ENCODE assay signal across 26 mouse cellular contexts in genomic region chr11:70752337-70753017, GRCm38 (mm10). TPM values are rescaled to one million over a fixed set of nuclear protein-coding genes. Genes with fewer than 3 reads are reported as not detected.
DNase-seq lines count a peak whose midpoint lies in the region; ATAC-seq and TF ChIP-seq lines count a peak whose summit lies in the region.
"Had no signal": no experiment of that assay in that cellular context is flagged by ENCODE, and none has a peak within 500 bp of the region (broad histone marks: within the 10 kb centered on the region; RNA-seq: fewer than 3 reads in every experiment).

No protein-coding gene starts in this region.

- peak overlapping the region; percentile 31; the same call in 1 of the 2 replicates for H3K9ac ChIP-seq in limb, embryonic 13.5 days
- H3K9ac ChIP-seq in MEL (ENCODE audit: control insufficient read depth, low read depth, low read length, poor library complexity, severe bottlenecking) = no peak overlapping the region
- H3K9ac ChIP-seq in intestine, embryonic 14.5 days (ENCODE audit: low read length) = no peak overlapping the region
- H3K9ac ChIP-seq: embryonic facial prominence, embryonic 12.5 days; forebrain, embryonic 12.5 days; forebrain, postnatal 0 days; heart, embryonic 12.5 days; hindbrain, embryonic 15.5 days had no signal

- no peak overlapping the region for H3K4me2 ChIP-seq in limb, embryonic 13.5 days (replicated peaks)
- no peak overlapping the region for H3K4me2 ChIP-seq in intestine, embryonic 14.5 days (ENCODE audit: low read length)
- H3K4me2 ChIP-seq: embryonic facial prominence, embryonic 12.5 days; forebrain, embryonic 12.5 days; heart, embryonic 12.5 days; hindbrain, embryonic 15.5 days had no signal

- ATAC-seq in limb, embryonic 13.5 days (ENCODE audit: low FRiP score, low read depth) = no peak
- peak; percentile 80 for ATAC-seq in intestine, embryonic 14.5 days (replicated peaks; ENCODE audit: low FRiP score, low TSS enrichment, low read depth)
- ATAC-seq in megakaryocyte progenitor cell, adult 5-6 weeks (replicated peaks; ENCODE audit: poor library complexity) = peak; percentile 32; the same call in 1 of the 2 replicates
- ATAC-seq: CD4-positive, CD25-positive, alpha-beta regulatory T cell, adult 4 months; forebrain, postnatal 0 days had no signal

- 82% methylated on average over 4 of the region's 4 CpGs for WGBS in limb, embryonic 13.5 days
- WGBS in limb, embryonic 10.5 days = 88% methylated on average over 4 of the region's 4 CpGs
- WGBS in intestine, embryonic 14.5 days = 64% methylated on average over 4 of the region's 4 CpGs

- H3K4me3 ChIP-seq in limb, embryonic 13.5 days = no peak overlapping the region
- H3K4me3 ChIP-seq in limb, embryonic 10.5 days = no peak overlapping the region
- no peak overlapping the region for H3K4me3 ChIP-seq in MEL (ENCODE audit: control insufficient read depth in 1 of 2, insufficient read depth in 1 of 2, low read depth in 2 of 2, low read length in 2 of 2)
- no peak overlapping the region for H3K4me3 ChIP-seq in intestine, embryonic 14.5 days (ENCODE audit: low read depth, low read length)
- H3K4me3 ChIP-seq: embryonic facial prominence, embryonic 12.5 days; forebrain, embryonic 12.5 days; heart, embryonic 12.5 days; hindbrain, embryonic 10.5 days; hindbrain, embryonic 15.5 days had no signal

- TF ChIP-seq POLR2A in MEL (IDR thresholded peaks at IDR 0.05; ENCODE audit: control insufficient read depth in 1 of 2, insufficient read depth in 1 of 2, low read depth in 1 of 2, low read length in 2 of 2, poor library complexity in 1 of 2) = no peak

- TF ChIP-seq RAD21 in MEL (IDR thresholded peaks at IDR 0.05; ENCODE audit: low read depth, low read length) = no peak

- H3K27ac ChIP-seq in limb, embryonic 13.5 days = no peak overlapping the region
- no peak overlapping the region for H3K27ac ChIP-seq in limb, embryonic 10.5 days
- H3K27ac ChIP-seq in MEL (ENCODE audit: control insufficient read depth, low read depth, low read length) = no peak overlapping the region
- peak overlapping the region; percentile 55 for H3K27ac ChIP-seq in intestine, embryonic 14.5 days (ENCODE audit: low read depth)
- H3K27ac ChIP-seq: embryonic facial prominence, embryonic 12.5 days; forebrain, embryonic 12.5 days; hindbrain, embryonic 10.5 days; hindbrain, embryonic 15.5 days had no signal

- no peaks in the 10 kb centered on the region for H3K4me1 ChIP-seq in limb, embryonic 13.5 days
- no peaks in the 10 kb centered on the region for H3K4me1 ChIP-seq in limb, embryonic 10.5 days
- peaks cover 0 to 5% of the 10 kb centered on the region in 2 experiments; a peak in 2 of 4 replicates for H3K4me1 ChIP-seq in MEL (ENCODE audit: control insufficient read depth in 1 of 2, insufficient read depth in 2 of 2, low read length in 2 of 2)
- no peaks in the 10 kb centered on the region for H3K4me1 ChIP-seq in intestine, embryonic 14.5 days (replicated peaks; ENCODE audit: control insufficient read depth, insufficient read depth, low read length)
- H3K4me1 ChIP-seq: embryonic facial prominence, embryonic 12.5 days; forebrain, embryonic 12.5 days; heart, embryonic 12.5 days; hindbrain, embryonic 15.5 days had no signal

- 0 out of 4 replicates have a peak, but pooled peaks have one; percentile 13 to 30 for TF ChIP-seq EP300 in MEL (IDR thresholded peaks at IDR 0.05; ENCODE audit: low read depth in 1 of 2, low read length in 2 of 2)

- H3K9me3 ChIP-seq in limb, embryonic 13.5 days = peaks cover 3% of the 10 kb centered on the region; the same call in 1 of the 2 replicates
- H3K9me3 ChIP-seq in limb, embryonic 10.5 days (replicated peaks) = no peaks in the 10 kb centered on the region
- H3K9me3 ChIP-seq in MEL (replicated peaks; ENCODE audit: insufficient read depth, low read length) = no peaks in the 10 kb centered on the region
- peaks cover 6% of the 10 kb centered on the region for H3K9me3 ChIP-seq in intestine, embryonic 14.5 days (ENCODE audit: control insufficient read depth, low read length)
- H3K9me3 ChIP-seq: embryonic facial prominence, embryonic 12.5 days; forebrain, embryonic 12.5 days; heart, embryonic 12.5 days; hindbrain, embryonic 15.5 days had no signal

- H3K27me3 ChIP-seq in limb, embryonic 13.5 days = no peaks in the 10 kb centered on the region
- H3K27me3 ChIP-seq in limb, embryonic 10.5 days (ENCODE audit: low read depth, poor library complexity, severe bottlenecking) = no peaks in the 10 kb centered on the region
- peaks cover 5 to 6% of the 10 kb centered on the region in 2 experiments; a peak in 3 of 4 replicates for H3K27me3 ChIP-seq in MEL (ENCODE audit: control insufficient read depth in 1 of 2, insufficient read depth in 2 of 2, low read length in 2 of 2)
- H3K27me3 ChIP-seq in intestine, embryonic 14.5 days (replicated peaks; ENCODE audit: control insufficient read depth, insufficient read depth, low read length) = no peaks in the 10 kb centered on the region
- H3K27me3 ChIP-seq: embryonic facial prominence, embryonic 12.5 days; heart, embryonic 12.5 days; hindbrain, embryonic 15.5 days had no signal

- DNase-seq in limb, embryonic 10.5 days (ENCODE audit: low spot score) = no peak
- no peak for DNase-seq in MEL (ENCODE audit: low read depth, low spot score)
- no peak for DNase-seq in intestine, embryonic 14.5 days (ENCODE audit: low spot score)
- DNase-seq in left cerebral cortex, postnatal 25 days (ENCODE audit: low spot score in 2 of 2) = no peak
- no peak for DNase-seq in gastrocnemius, adult 8-10 months (ENCODE audit: low spot score in 2 of 2)
- DNase-seq in right cerebral cortex, postnatal 10 days (ENCODE audit: low spot score in 2 of 2) = no peak
- DNase-seq: adrenal gland, postnatal 25 days; B cell, adult 2 months; cerebellum, adult 11 months; cerebellum, adult 8-10 months; cerebellum, postnatal 14 days; embryo, embryonic 11 days; forebrain, postnatal 0 days; gastrocnemius, postnatal 25 days had no signal

- H3K36me3 ChIP-seq in limb, embryonic 13.5 days = no peaks in the 10 kb centered on the region
- no peaks in the 10 kb centered on the region for H3K36me3 ChIP-seq in limb, embryonic 10.5 days
- H3K36me3 ChIP-seq in MEL (ENCODE audit: control insufficient read depth in 1 of 2, insufficient read depth in 2 of 2, low read length in 2 of 2) = peaks cover 0 to 6% of the 10 kb centered on the region in 2 experiments; a peak in 1 of 4 replicates
- no peaks in the 10 kb centered on the region for H3K36me3 ChIP-seq in intestine, embryonic 14.5 days (ENCODE audit: control insufficient read depth, insufficient read depth, low read length)
- H3K36me3 ChIP-seq: embryonic facial prominence, embryonic 12.5 days; forebrain, embryonic 12.5 days; G1E; heart, embryonic 12.5 days; hindbrain, embryonic 10.5 days; hindbrain, embryonic 15.5 days had no signal

- intact Hi-C loops in left cerebral cortex, postnatal 25 days (cut with DNase I) = no loop called here

- H3K79me2 ChIP-seq in MEL (ENCODE audit: control insufficient read depth, insufficient read depth, low read length, poor library complexity) = no peaks in the 10 kb centered on the region

- no peak for TF ChIP-seq CTCF in MEL (IDR thresholded peaks at IDR 0.05 in 2 of 3, conservative IDR thresholded peaks at IDR 0.05 in 1 of 3; ENCODE audit: control insufficient read depth in 1 of 3, insufficient read depth in 1 of 3, low read depth in 2 of 3, low read length in 3 of 3, poor library complexity in 1 of 3, severe bottlenecking in 1 of 3)

RNA-seq across cellular contexts. Expression of gene Zfp3, which starts 11.5 kb away (rescaled TPM):
- polyA plus RNA-seq in limb, embryonic 13.5 days (2015; fragmentation: Nextera tagmentation; extraction: Ambion mirVana) = 6.8 TPM in 2 replicates
- 3.0 and 5.1 TPM in 2 replicates for polyA plus RNA-seq in limb, embryonic 10.5 days (2016; fragmentation: Nextera tagmentation; extraction: Ambion mirVana)
- total RNA-seq in MEL (2012; rRNA removed) = 1.5 TPM in 2 replicates
- polyA plus RNA-seq in MEL (2012; ENCODE audit: insufficient read depth in 1 of 2, insufficient read length in 2 of 2, low read depth in 1 of 2, low replicate concordance in 2 of 2, missing spikeins in 1 of 2) = 1 to 10 TPM in 1 of 2 experiments, not detected in 1; 1.9 TPM
- polyA plus RNA-seq in intestine, embryonic 14.5 days (2014; fragmentation: Nextera tagmentation; extraction: Ambion mirVana) = 6.1 and 6.2 TPM in 2 replicates
- total RNA-seq in megakaryocyte progenitor cell, adult 5-6 weeks (2015) = 1.3 and 2.1 TPM in 2 replicates
- total RNA-seq in megakaryocyte progenitor cell, adult 5-6 weeks (2017) = 1.9 and 2.7 TPM in 2 replicates
- 10 to 100 TPM; 16.4 to 17.2 TPM for total RNA-seq in left cerebral cortex, postnatal 25 days (2021)
- 10 to 100 TPM; 12.5 to 14.8 (median 13.5) TPM for total RNA-seq in gastrocnemius, adult 8-10 months (2022)

RNA-seq across cellular contexts. Expression of gene Kif1c, which starts 52.1 kb away (rescaled TPM):
- polyA plus RNA-seq in limb, embryonic 13.5 days (2015; fragmentation: Nextera tagmentation; extraction: Ambion mirVana) = 3.4 and 3.6 TPM in 2 replicates
- 2.0 and 2.2 TPM in 2 replicates for polyA plus RNA-seq in limb, embryonic 10.5 days (2016; fragmentation: Nextera tagmentation; extraction: Ambion mirVana)
- 19.8 and 20.3 TPM in 2 replicates for total RNA-seq in MEL (2012; rRNA removed)
- polyA plus RNA-seq in MEL (2012; ENCODE audit: insufficient read depth in 1 of 2, insufficient read length in 2 of 2, low read depth in 1 of 2, low replicate concordance in 2 of 2, missing spikeins in 1 of 2) = 10 to 100 TPM in 1 of 2 experiments, not detected in 1; 21.7 TPM
- polyA plus RNA-seq in intestine, embryonic 14.5 days (2014; fragmentation: Nextera tagmentation; extraction: Ambion mirVana) = 11.4 and 14.3 TPM in 2 replicates
- 1.6 and 2.0 TPM in 2 replicates for total RNA-seq in megakaryocyte progenitor cell, adult 5-6 weeks (2015)
- 4.6 and 5.9 TPM in 2 replicates for total RNA-seq in megakaryocyte progenitor cell, adult 5-6 weeks (2017)
- total RNA-seq in left cerebral cortex, postnatal 25 days (2021) = 10 to 100 TPM; 51.3 to 53.2 TPM
- total RNA-seq in gastrocnemius, adult 8-10 months (2022) = 100 to 1,000 TPM; 605 to 698 (median 679) TPM

RNA-seq across cellular contexts. Expression of gene Inca1, which starts 52.5 kb away (rescaled TPM):
- 1.6 and 1.8 TPM in 2 replicates for polyA plus RNA-seq in limb, embryonic 13.5 days (2015; fragmentation: Nextera tagmentation; extraction: Ambion mirVana)
- 1.1 and 1.2 TPM in 2 replicates for polyA plus RNA-seq in limb, embryonic 10.5 days (2016; fragmentation: Nextera tagmentation; extraction: Ambion mirVana)
- total RNA-seq in MEL (2012; rRNA removed) = 0.35 and 0.46 TPM in 2 replicates
- polyA plus RNA-seq in MEL (2012; ENCODE audit: insufficient read depth in 1 of 2, insufficient read length in 2 of 2, low read depth in 1 of 2, low replicate concordance in 2 of 2, missing spikeins in 1 of 2) = 1 to 10 TPM in 1 of 2 experiments, not detected in 1; 2.2 TPM
- polyA plus RNA-seq in intestine, embryonic 14.5 days (2014; fragmentation: Nextera tagmentation; extraction: Ambion mirVana) = 1.5 and 1.6 TPM in 2 replicates
- 0.20 TPM in 1 of 2 replicates, not detected in the other for total RNA-seq in megakaryocyte progenitor cell, adult 5-6 weeks (2015)
- total RNA-seq in megakaryocyte progenitor cell, adult 5-6 weeks (2017) = 0.50 TPM in 1 of 2 replicates, not detected in the other
- total RNA-seq in left cerebral cortex, postnatal 25 days (2021) = 1 to 10 TPM; 1.5 to 2.5 TPM
- 1 to 10 TPM; 4.1 to 5.6 (median 4.3) TPM for total RNA-seq in gastrocnemius, adult 8-10 months (2022)
- total RNA-seq: common myeloid progenitor, adult 5-6 weeks; granulocyte monocyte progenitor cell, adult 5-6 weeks had no signal

RNA-seq across cellular contexts. Expression of gene Scimp, which starts 59.9 kb away (rescaled TPM):
- polyA plus RNA-seq in limb, embryonic 13.5 days (2015; fragmentation: Nextera tagmentation; extraction: Ambion mirVana) = 0.22 and 0.23 TPM in 2 replicates
- polyA plus RNA-seq in limb, embryonic 10.5 days (2016; fragmentation: Nextera tagmentation; extraction: Ambion mirVana) = 0.18 TPM in 1 of 2 replicates, not detected in the other
- total RNA-seq in MEL (2012; rRNA removed) = not detected in 2 replicates
- polyA plus RNA-seq in MEL (2012; ENCODE audit: insufficient read depth in 1 of 2, insufficient read length in 2 of 2, low read depth in 1 of 2, low replicate concordance in 2 of 2, missing spikeins in 1 of 2) = not detected
- polyA plus RNA-seq in intestine, embryonic 14.5 days (2014; fragmentation: Nextera tagmentation; extraction: Ambion mirVana) = 0.40 and 0.45 TPM in 2 replicates
- total RNA-seq in megakaryocyte progenitor cell, adult 5-6 weeks (2015) = 0.37 TPM in 1 of 2 replicates, not detected in the other
- total RNA-seq in megakaryocyte progenitor cell, adult 5-6 weeks (2017) = not detected in 2 replicates
- not detected for total RNA-seq in left cerebral cortex, postnatal 25 days (2021)
- total RNA-seq in gastrocnemius, adult 8-10 months (2022) = not detected
- total RNA-seq: common myeloid progenitor, adult 5-6 weeks; forebrain, postnatal 0 days; G1E; gastrocnemius, adult 18-20 months; gastrocnemius, postnatal 25 days; granulocyte monocyte progenitor cell, adult 5-6 weeks had no signal
- polyA plus RNA-seq: embryonic facial prominence, embryonic 12.5 days; forebrain, embryonic 12.5 days; forebrain, postnatal 0 days; G1E; heart, embryonic 12.5 days; hindbrain, embryonic 10.5 days; hindbrain, embryonic 15.5 days had no signal

Comparison
In these comparisons a context has a peak if more than half of its experiments do, and no peak if none do; other contexts are left out.
1. RNA of gene Kif1c, which starts 52.1 kb away (total RNA-seq): 605 to 698 TPM in gastrocnemius, adult 8-10 months; 51.3 to 53.2 TPM in left cerebral cortex, postnatal 25 days, 19.8 to 20.3 TPM in MEL and 1.6 to 5.9 TPM in megakaryocyte progenitor cell, adult 5-6 weeks; every median in the first group is over 10 times any median in the second.